Mouse (Mus musculus) erythroblast, embryonic 14.5 days (primary cell): Measurements from ENCODE around the gene Susd6. TPM values are rescaled to one million over a fixed set of nuclear protein-coding genes. Genes with fewer than 3 reads are reported as not detected.

Experiments
- H3K27me3 ChIP-seq: 2 replicates; pipeline ENCODE4 v1.6.1; 2012; ENCODE audit warnings: inconsistent platforms; ENCODE audit not compliant: control insufficient read depth
- H3K36me3 ChIP-seq: 2 replicates; pipeline ENCODE4 v1.6.1; 2012; ENCODE audit warnings: mild to moderate bottlenecking, inconsistent platforms; ENCODE audit not compliant: control insufficient read depth
- H3K4me1 ChIP-seq: 2 replicates; pipeline ENCODE4 v1.6.1; 2012; ENCODE audit warnings: inconsistent platforms; ENCODE audit not compliant: control insufficient read depth
- H3K4me3 ChIP-seq: replicated peaks from 2 replicates; pipeline ENCODE3; 2012; ENCODE audit warnings: moderate library complexity, mild to moderate bottlenecking, inconsistent platforms
- H3K9me3 ChIP-seq: 2 replicates; pipeline ENCODE4 v1.6.1; 2012; ENCODE audit warnings: low read length, inconsistent platforms, mixed read lengths; ENCODE audit not compliant: control insufficient read depth
- GATA1 ChIP-seq: IDR thresholded peaks from 2 replicates; pipeline ENCODE4 v1.6.1; 2012; ENCODE audit warnings: low read length, inconsistent platforms, mixed read lengths
- TAL1 ChIP-seq: IDR thresholded peaks from 3 replicates; pipeline ENCODE4 v1.6.1; 2012; ENCODE audit warnings: low read length, inconsistent platforms, mixed read lengths
- polyA plus RNA-seq: library from polyadenylated mRNA; stranded (reverse); fragments of >175 nt; gene quantifications from 2 replicates; pipeline ENCODE4 v1.2.3, GENCODE M21; 2012

Gene Susd6
- polyA plus RNA-seq, 1 experiment, result 1.2 TPM

- TF ChIP-seq GATA1, result no peak
- no peak for TF ChIP-seq TAL1
- no peak overlapping the region for H3K4me3 ChIP-seq
Measured at GRCm38 (mm10) chr12:80924205-80924604, 133.9 kb downstream of the Susd6 start.

GRCm38 (mm10) chr12:80925919-80926318, 135.6 kb downstream of the Susd6 start:
- TF ChIP-seq TAL1, result no peak
- TF ChIP-seq GATA1, result no peak
- H3K4me3 ChIP-seq, result no peak overlapping the region
- H3K4me1 ChIP-seq, result peaks cover 46% of the 10 kb centered on the region
- no peaks in the 10 kb centered on the region for H3K36me3 ChIP-seq
- no peaks in the 10 kb centered on the region for H3K9me3 ChIP-seq
- H3K27me3 ChIP-seq, result peaks cover 37% of the 10 kb centered on the region

More at GRCm38 (mm10) chr12:80924205-80924604, 133.9 kb downstream of the Susd6 start:
- Histone ChIP-seq H3K4me1 (peaks cover 31% of the 10 kb centered on the region), H3K27me3 (peaks cover 45% of the 10 kb centered on the region), H3K36me3 (no peaks in the 10 kb centered on the region), H3K9me3 (no peaks in the 10 kb centered on the region)

- Histone ChIP-seq H3K4me3 (no peak overlapping the region), H3K9me3 (no peaks in the 10 kb centered on the region), H3K36me3 (no peaks in the 10 kb centered on the region), H3K27me3 (peaks cover 32% of the 10 kb centered on the region), H3K4me1 (peaks cover 52% of the 10 kb centered on the region)
- TF ChIP-seq TAL1 (no peak), GATA1 (no peak)
Measured at GRCm38 (mm10) chr12:80926550-80926949, 136.2 kb downstream of the Susd6 start.

GRCm38 (mm10) chr12:80927518-80927917, 137.2 kb downstream of the Susd6 start:
- Histone ChIP-seq H3K36me3 (no peaks in the 10 kb centered on the region), H3K4me1 (peaks cover 53% of the 10 kb centered on the region), H3K27me3 (peaks cover 22% of the 10 kb centered on the region), H3K9me3 (no peaks in the 10 kb centered on the region), H3K4me3 (no peak overlapping the region)
- TF ChIP-seq GATA1 (no peak), TAL1 (no peak)

DNA sequence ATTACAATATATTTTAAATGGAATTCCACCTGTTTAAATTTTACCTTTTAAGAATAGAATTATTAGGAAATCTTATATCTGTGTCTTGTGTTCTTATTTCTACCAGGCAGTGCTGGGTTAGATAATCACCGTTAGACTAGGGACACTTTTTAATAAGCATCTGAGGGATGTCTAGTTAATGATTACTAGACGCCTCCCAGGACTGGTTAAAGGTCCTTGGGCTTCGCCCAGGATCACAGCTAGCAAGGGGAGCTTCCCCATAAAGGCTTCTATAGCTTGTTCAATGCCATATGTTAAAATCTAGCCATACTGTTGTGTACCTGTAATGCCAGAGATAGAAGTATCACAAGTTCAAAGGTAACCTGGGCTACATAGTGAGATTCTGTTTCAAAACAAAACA, 138.6 kb downstream of the Susd6 start:
- Histone ChIP-seq H3K27me3 (peaks cover 9% of the 10 kb centered on the region), H3K36me3 (no peaks in the 10 kb centered on the region), H3K4me1 (peaks cover 50% of the 10 kb centered on the region), H3K9me3 (no peaks in the 10 kb centered on the region), H3K4me3 (no peak overlapping the region)
- TF ChIP-seq GATA1 (no peak), TAL1 (no peak)

- Histone ChIP-seq H3K36me3 (no peaks in the 10 kb centered on the region), H3K4me3 (no peak overlapping the region), H3K4me1 (peaks cover 50% of the 10 kb centered on the region), H3K9me3 (no peaks in the 10 kb centered on the region), H3K27me3 (no peaks in the 10 kb centered on the region)
- peak; percentile 64; the same call in 1 of the 2 replicates for TF ChIP-seq GATA1
- peak; percentile 76 for TF ChIP-seq TAL1
Measured at GRCm38 (mm10) chr12:80930141-80930540, 139.8 kb downstream of the Susd6 start.

Other genes starting within 250 kb of the Susd6 start
- 0.22 and 0.48 TPM in 2 replicates for gene Slc39a9, start 146.6 kb upstream of the Susd6 start, polyA plus RNA-seq
- gene Erh, start 146.2 kb upstream of the Susd6 start, polyA plus RNA-seq, result 1.2 and 1.4 TPM in 2 replicates
- 0.01 TPM in 1 of 2 replicates, not detected in the other for gene Plekhd1, start 97.9 kb upstream of the Susd6 start, polyA plus RNA-seq
- gene Ccdc177, start 29.8 kb upstream of the Susd6 start, polyA plus RNA-seq, result not detected in 2 replicates
- gene Srsf5, start 155.0 kb downstream of the Susd6 start, polyA plus RNA-seq, result 13.0 and 19.7 TPM in 2 replicates
- gene Slc10a1, start 178.2 kb downstream of the Susd6 start, polyA plus RNA-seq, result not detected in 2 replicates
- 0.01 and 0.02 TPM in 2 replicates for gene Smoc1, start 236.3 kb downstream of the Susd6 start, polyA plus RNA-seq